Mouse (Mus musculus) right cerebral cortex, postnatal 4 days (tissue): ENCODE data around the gene Krt34.

ENCODE experiments used
- DNase-seq: peaks from one replicate; pipeline ENCODE4 v3.0.0-alpha.2; 2022

The Krt34 gene

DNA sequence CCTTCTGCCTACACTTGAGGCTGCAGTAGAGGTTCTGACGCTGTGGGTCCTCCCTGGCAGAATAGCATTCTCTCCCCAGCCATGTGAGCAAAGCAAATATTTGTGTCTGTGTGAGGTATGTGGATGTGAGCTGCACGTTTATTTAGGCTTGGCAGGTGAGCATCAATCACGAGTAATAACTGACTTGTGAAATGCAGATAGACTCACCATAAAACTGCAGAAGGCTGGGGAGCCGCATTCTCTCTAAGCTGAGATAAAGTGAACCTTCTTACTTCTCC, 47.0 kb downstream of the Krt34 start:
- no peak for DNase-seq

GRCm38 (mm10) chr11:99993620-99994383, 47.6 kb downstream of the Krt34 start, which contains the start of gene Krtap17-1:
Gene Krtap17-1 (minus strand): TSS chr11:99993994.
- DNase-seq = peak; percentile 9

GRCm38 (mm10) chr11:99990571-99990970, 50.8 kb downstream of the Krt34 start:
- DNase-seq = no peak

DNA sequence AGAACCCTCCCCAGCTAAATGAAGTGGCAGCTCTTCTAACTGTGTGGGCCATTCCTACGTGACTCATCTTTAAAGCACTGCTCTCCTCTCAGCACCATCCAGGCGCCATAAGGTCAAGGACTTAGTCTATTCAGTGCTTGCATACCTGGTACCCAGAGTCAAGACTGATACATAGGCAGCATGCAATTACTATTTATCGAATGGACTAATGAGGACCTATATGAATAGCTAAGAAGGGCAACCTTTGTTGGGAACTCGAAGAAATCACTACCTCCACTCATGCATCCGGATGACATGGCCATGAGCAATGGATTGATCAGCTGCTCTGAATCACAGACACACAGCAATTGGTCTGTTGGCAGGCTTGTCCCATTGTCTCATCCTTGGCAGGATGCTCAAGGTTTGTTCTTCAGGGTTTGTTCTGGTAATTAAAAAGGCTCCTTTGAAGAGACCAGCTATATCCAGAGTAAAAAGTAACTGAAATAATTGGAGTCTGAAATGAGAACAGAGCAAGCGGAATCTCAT, 51.4 kb downstream of the Krt34 start:
- DNase-seq = no peak

DNA sequence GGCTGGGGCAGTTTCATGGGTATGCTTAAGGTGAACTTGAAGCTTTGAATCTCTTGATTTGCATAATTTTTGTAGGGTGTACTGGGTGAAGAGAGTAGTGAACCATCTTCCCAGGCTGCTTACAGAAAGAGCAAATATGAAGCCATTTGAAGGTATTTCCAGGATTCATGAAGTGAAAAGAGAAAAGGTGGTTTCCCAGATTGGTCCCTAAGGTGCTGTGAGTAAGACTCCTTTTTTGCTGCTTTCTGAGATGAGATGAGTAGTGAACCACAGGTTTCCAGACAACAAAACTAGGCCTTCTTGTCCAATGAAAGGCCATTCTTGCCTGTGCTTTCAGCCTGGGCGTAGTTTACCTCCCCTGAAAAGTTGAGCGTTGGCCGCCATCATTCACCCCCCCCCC, 52.8 kb downstream of the Krt34 start:
- no peak for DNase-seq
